Mouse (Mus musculus) heart, postnatal 0 days (tissue): ENCODE measurements around the gene Slc23a4. TPM values are rescaled to one million over a fixed set of nuclear protein-coding genes. Genes with fewer than 3 reads are reported as not detected.

Source experiments
- ATAC-seq: fragments of 200-750 bp; cut with Nextera tagmentation; 2 replicates; pipeline ENCODE4 v1.8.0; 2017; ENCODE audit warnings: low read depth, moderate number of reproducible peaks, moderate library complexity; ENCODE audit not compliant: insufficient read depth
- DNase-seq: peaks from one replicate; pipeline ENCODE4 v3.0.0-alpha.2; 2016; ENCODE audit warnings: low spot score
- H3K27ac ChIP-seq: fragments of 300-500 bp; sonication (generic); 2 replicates; pipeline ENCODE4 v1.5.1; 2014; ENCODE audit warnings: low read depth, mild to moderate bottlenecking
- H3K27me3 ChIP-seq: fragments of 300-500 bp; sonication (generic); 2 replicates; pipeline ENCODE4 v1.6.1; 2014; ENCODE audit warnings: low read length, mixed read lengths; ENCODE audit not compliant: control insufficient read depth, insufficient read depth
- H3K36me3 ChIP-seq: fragments of 300-500 bp; sonication (generic); replicated peaks from 2 replicates; pipeline ENCODE4 v1.6.1; 2014; ENCODE audit warnings: low read length, mixed read lengths; ENCODE audit not compliant: control insufficient read depth, insufficient read depth
- H3K4me1 ChIP-seq: fragments of 300-500 bp; sonication (generic); 2 replicates; pipeline ENCODE4 v1.6.1; 2014; ENCODE audit warnings: antibody characterized with exemption; ENCODE audit not compliant: control insufficient read depth, insufficient read depth
- H3K4me2 ChIP-seq: fragments of 300-500 bp; sonication (generic); 2 replicates; pipeline ENCODE4 v1.6.1; 2014; ENCODE audit warnings: low read depth, mild to moderate bottlenecking, low read length, moderate library complexity
- H3K4me3 ChIP-seq: fragments of 300-500 bp; sonication (generic); 2 replicates; pipeline ENCODE4 v1.5.1; 2014; ENCODE audit warnings: low read depth, low read length
- H3K9ac ChIP-seq: fragments of 300-500 bp; sonication (generic); replicated peaks from 2 replicates; pipeline ENCODE4 v1.6.1; 2014; ENCODE audit warnings: low read depth, low read length, mixed read lengths
- H3K9me3 ChIP-seq: fragments of 300-500 bp; sonication (generic); replicated peaks from 2 replicates; pipeline ENCODE4 v1.6.1; 2016; ENCODE audit warnings: low read length; ENCODE audit not compliant: control insufficient read depth
- CTCF ChIP-seq: IDR thresholded peaks from 2 replicates; pipeline ENCODE4 v1.5.1; 2016; ENCODE audit warnings: antibody characterized with exemption, control low read depth, low read depth
- EP300 ChIP-seq: IDR thresholded peaks from 2 replicates; pipeline ENCODE4 v1.6.1; 2016; ENCODE audit warnings: antibody characterized with exemption, low read depth
- WGBS: fragments of 180-500 bp; shearing (Covaris S2); extraction: QIAGEN DNeasy Blood & Tissue Kit; methylation state at CpG from one replicate; pipeline ENCODE4 v1.1.7; 2014; 5-methylcytosine and 5-hydroxymethylcytosine counted together
- polyA plus RNA-seq: library from polyadenylated mRNA; unstranded; fragments of >200 nt; fragmentation: Nextera tagmentation; extraction: Ambion mirVana; gene quantifications from 2 replicates; pipeline ENCODE4 v1.2.1, GENCODE M21; 2015
- total RNA-seq: library from RNA; depleted of rRNA; stranded (reverse); fragments of >200 nt; gene quantifications from 2 replicates; pipeline ENCODE4 v1.2.3, GENCODE M21; 2014; ENCODE audit warnings: low replicate concordance

Gene Slc23a4
- total and polyA plus RNA-seq, 2 experiments from 2014 or later: 0.04 to 0.42 TPM

GRCm38 (mm10) chr6:34946486-34947079, 41.6 kb downstream of the Slc23a4 start:
- no peaks in the 10 kb centered on the region for H3K36me3 ChIP-seq
- DNase-seq (no peak), ATAC-seq (no peak)

GRCm38 (mm10) chr6:34943499-34943898, 44.7 kb downstream of the Slc23a4 start:
- Histone ChIP-seq H3K4me1 (no peaks in the 10 kb centered on the region), H3K4me3 (no peak overlapping the region), H3K27ac (no peak overlapping the region), H3K27me3 (no peaks in the 10 kb centered on the region; the same call in 1 of the 2 replicates), H3K36me3 (no peaks in the 10 kb centered on the region), H3K4me2 (no peak overlapping the region), H3K9ac (no peak overlapping the region), H3K9me3 (no peaks in the 10 kb centered on the region)
- DNase-seq: no peak
- WGBS: 68% methylated on average over 5 of the region's 5 CpGs
- TF ChIP-seq EP300: no peak
- no peak for TF ChIP-seq CTCF
- ATAC-seq: no peak

More at GRCm38 (mm10) chr6:34946486-34947079, 41.6 kb downstream of the Slc23a4 start:
- Histone ChIP-seq H3K4me1 (no peaks in the 10 kb centered on the region), H3K9me3 (no peaks in the 10 kb centered on the region), H3K27ac (no peak overlapping the region), H3K9ac (no peak overlapping the region), H3K27me3 (no peaks in the 10 kb centered on the region; the same call in 1 of the 2 replicates), H3K4me2 (no peak overlapping the region), H3K4me3 (no peak overlapping the region)
- TF ChIP-seq CTCF (no peak), EP300 (no peak)
- WGBS: 69% methylated on average over 1 of the region's 1 CpGs

GRCm38 (mm10) chr6:34942446-34942845, 45.8 kb downstream of the Slc23a4 start:
- H3K4me3 ChIP-seq: no peak overlapping the region

GRCm38 (mm10) chr6:34941496-34941895, 46.7 kb downstream of the Slc23a4 start:
- no peaks in the 10 kb centered on the region for H3K4me1 ChIP-seq
- no peak overlapping the region for H3K9ac ChIP-seq
- TF ChIP-seq EP300 (no peak), CTCF (no peak)
- no peak overlapping the region for H3K4me3 ChIP-seq
- no peak overlapping the region for H3K27ac ChIP-seq
- H3K27me3 ChIP-seq: no peaks in the 10 kb centered on the region
- no peak overlapping the region for H3K4me2 ChIP-seq
- 62% methylated on average over 2 of the region's 2 CpGs for WGBS
- ATAC-seq (no peak), DNase-seq (no peak)
- H3K36me3 ChIP-seq: no peaks in the 10 kb centered on the region
- H3K9me3 ChIP-seq: no peaks in the 10 kb centered on the region

More at GRCm38 (mm10) chr6:34942446-34942845, 45.8 kb downstream of the Slc23a4 start:
- Histone ChIP-seq H3K27me3 (no peaks in the 10 kb centered on the region), H3K36me3 (no peaks in the 10 kb centered on the region), H3K27ac (no peak overlapping the region), H3K9me3 (no peaks in the 10 kb centered on the region), H3K9ac (no peak overlapping the region), H3K4me1 (no peaks in the 10 kb centered on the region), H3K4me2 (no peak overlapping the region)
- 71% methylated on average over 9 of the region's 9 CpGs for WGBS
- DNase-seq: no peak
- ATAC-seq: no peak
- TF ChIP-seq CTCF (no peak), EP300 (no peak)

- ATAC-seq: no peak
- TF ChIP-seq CTCF (no peak), EP300 (no peak)
- DNase-seq: no peak
- no peak overlapping the region for H3K4me3 ChIP-seq
- H3K4me2 ChIP-seq: no peak overlapping the region
- H3K36me3 ChIP-seq: no peaks in the 10 kb centered on the region
- no peaks in the 10 kb centered on the region for H3K4me1 ChIP-seq
- no peak overlapping the region for H3K9ac ChIP-seq
- H3K27ac ChIP-seq: no peak overlapping the region
- WGBS: 80% methylated on average over 8 of the region's 8 CpGs
- H3K27me3 ChIP-seq: no peaks in the 10 kb centered on the region
- no peaks in the 10 kb centered on the region for H3K9me3 ChIP-seq
Measured at GRCm38 (mm10) chr6:34939451-34939850, 48.8 kb downstream of the Slc23a4 start.

GRCm38 (mm10) chr6:34938929-34939325, 49.3 kb downstream of the Slc23a4 start:
- 24% methylated on average over 4 of the region's 4 CpGs for WGBS
- ATAC-seq (no peak), DNase-seq (no peak)

More at GRCm38 (mm10) chr6:34938929-34939325, 49.3 kb downstream of the Slc23a4 start:
- H3K36me3 ChIP-seq: no peaks in the 10 kb centered on the region
- H3K4me3 ChIP-seq: no peak overlapping the region
- H3K4me1 ChIP-seq: no peaks in the 10 kb centered on the region
- no peaks in the 10 kb centered on the region for H3K27me3 ChIP-seq
- TF ChIP-seq CTCF (no peak), EP300 (no peak)
- H3K27ac ChIP-seq: peak overlapping the region; percentile 38; the same call in 1 of the 2 replicates
- no peak overlapping the region for H3K4me2 ChIP-seq
- no peaks in the 10 kb centered on the region for H3K9me3 ChIP-seq
- H3K9ac ChIP-seq: no peak overlapping the region
